In the genomic region with DNA sequence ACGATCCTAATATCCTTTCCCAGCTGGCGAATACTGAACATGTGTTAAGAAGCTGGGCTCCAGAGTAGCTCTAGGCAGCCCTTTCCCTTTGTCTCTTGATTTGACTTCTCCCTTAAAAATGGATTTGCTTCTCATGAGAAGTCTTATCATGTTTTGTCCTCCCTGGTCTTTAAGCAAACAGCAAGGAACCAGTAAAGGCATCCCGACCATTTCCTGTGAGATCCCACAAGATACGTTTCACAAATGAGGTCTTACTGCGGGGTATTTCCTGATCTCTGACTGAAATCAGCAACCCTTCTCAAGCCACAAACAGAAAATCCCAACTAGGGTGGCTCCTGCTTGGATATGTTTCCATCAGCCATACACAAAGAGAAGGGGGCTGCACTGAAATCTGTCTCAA, we compare ENCODE assay signal across 8 mouse cellular contexts.
"Had no signal": no experiment of that assay in that cellular context is flagged by ENCODE, and none has a peak within 500 bp of the region (broad histone marks: within the 10 kb centered on the region; RNA-seq: fewer than 3 reads in every experiment).

No protein-coding gene starts in this region.

- DNase-seq: kidney, postnatal 4 days; left cerebral cortex, postnatal 4 days; lung, adult 2 months; lung, postnatal 36 days; midbrain, embryonic 14.5 days; thymus, adult 18-20 months; thymus, postnatal 14 days had no signal

- ATAC-seq: lung, postnatal 0 days had no signal
